Mouse (Mus musculus) adrenal gland, postnatal 0 days (tissue): Measurements from ENCODE around the gene Taco1. TPM values are rescaled to one million over a fixed set of nuclear protein-coding genes. Genes with fewer than 3 reads are reported as not detected.

ENCODE experiments used
- polyA plus RNA-seq: library from polyadenylated mRNA; unstranded; fragments of >200 nt; fragmentation: Nextera tagmentation; extraction: Ambion mirVana; gene quantifications from 2 replicates; pipeline ENCODE4 v1.2.1, GENCODE M21; 2015

The Taco1 gene
- 5.3 and 13.0 TPM in 2 replicates for polyA plus RNA-seq

DNA sequence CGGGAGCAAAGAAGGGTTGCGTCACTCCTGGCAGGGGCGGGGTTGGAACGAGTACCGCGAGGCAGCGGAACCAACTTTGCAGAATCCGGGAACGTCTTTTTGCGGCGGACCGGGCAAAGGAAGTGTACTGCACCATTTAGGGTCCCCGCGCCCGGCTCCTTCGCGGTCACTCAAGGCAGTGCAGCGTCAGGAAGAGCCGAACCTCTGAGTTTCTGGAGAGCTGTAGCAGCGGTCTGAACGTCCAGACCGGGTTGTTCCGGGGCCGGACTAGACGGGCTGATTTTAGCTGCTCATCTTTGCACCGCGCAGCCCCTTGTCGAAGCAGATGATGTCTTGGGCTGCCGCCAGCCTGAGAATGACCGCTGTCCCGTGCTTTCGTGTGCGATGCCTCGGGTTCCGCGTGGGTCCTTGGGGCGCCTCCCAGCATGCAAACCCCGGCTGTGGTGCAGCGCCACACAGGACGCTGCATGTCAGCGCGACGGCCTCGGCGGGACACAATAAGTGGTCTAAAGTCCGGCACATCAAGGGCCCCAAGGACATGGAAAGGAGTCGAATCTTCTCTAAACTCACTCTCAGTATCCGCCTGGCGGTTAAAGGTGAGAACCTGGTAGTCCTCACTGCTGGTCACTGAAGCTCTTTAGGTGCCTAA is at the start of gene Taco1:
TSS of gene Taco1 (plus strand) at position 139 of the 649 bp plus-strand sequence.

DNA sequence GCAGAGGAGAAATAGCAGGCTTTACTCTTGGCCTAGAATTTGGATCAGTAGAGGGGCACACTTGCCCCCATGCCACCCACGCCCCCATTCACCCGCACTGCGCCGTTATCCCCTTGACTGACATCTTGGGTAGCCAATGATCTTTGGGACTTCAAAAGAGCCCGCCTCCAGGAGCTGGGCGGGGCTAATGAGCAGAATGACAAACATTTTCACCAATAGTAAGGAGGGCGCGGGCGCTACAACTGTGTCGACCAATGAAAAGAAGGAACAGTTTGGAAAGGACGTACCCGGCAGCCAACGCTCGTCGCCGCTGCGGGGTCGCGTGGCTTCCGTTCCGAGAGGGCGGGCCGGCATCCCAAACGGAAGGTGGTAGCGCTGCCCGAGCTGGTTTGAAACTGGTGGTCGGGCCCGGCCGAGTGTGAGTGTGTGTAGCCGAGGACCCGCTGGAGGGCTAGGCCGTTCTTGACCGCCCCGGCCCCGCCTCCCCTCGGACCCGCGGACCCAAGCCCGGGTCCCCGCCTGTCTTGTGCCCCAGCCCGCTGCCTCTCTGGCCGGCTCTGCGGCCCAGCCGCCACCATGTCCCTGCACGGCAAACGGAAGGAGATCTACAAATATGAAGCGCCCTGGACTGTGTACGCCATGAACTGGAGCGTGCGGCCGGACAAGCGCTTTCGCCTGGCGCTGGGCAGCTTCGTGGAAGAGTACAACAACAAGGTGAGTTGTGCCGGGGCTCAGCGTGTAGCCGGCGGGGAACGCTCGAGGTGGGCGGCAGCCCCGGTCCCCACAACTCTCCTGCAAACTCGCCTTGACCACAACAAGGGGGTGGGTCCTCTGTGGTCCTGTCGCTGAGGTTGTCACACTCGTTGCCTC is 29.1 kb upstream of the Taco1 start, which contains the start of gene Dcaf7:
TSS of gene Dcaf7 (plus strand) at position 325 of the 870 bp plus-strand sequence.

DNA sequence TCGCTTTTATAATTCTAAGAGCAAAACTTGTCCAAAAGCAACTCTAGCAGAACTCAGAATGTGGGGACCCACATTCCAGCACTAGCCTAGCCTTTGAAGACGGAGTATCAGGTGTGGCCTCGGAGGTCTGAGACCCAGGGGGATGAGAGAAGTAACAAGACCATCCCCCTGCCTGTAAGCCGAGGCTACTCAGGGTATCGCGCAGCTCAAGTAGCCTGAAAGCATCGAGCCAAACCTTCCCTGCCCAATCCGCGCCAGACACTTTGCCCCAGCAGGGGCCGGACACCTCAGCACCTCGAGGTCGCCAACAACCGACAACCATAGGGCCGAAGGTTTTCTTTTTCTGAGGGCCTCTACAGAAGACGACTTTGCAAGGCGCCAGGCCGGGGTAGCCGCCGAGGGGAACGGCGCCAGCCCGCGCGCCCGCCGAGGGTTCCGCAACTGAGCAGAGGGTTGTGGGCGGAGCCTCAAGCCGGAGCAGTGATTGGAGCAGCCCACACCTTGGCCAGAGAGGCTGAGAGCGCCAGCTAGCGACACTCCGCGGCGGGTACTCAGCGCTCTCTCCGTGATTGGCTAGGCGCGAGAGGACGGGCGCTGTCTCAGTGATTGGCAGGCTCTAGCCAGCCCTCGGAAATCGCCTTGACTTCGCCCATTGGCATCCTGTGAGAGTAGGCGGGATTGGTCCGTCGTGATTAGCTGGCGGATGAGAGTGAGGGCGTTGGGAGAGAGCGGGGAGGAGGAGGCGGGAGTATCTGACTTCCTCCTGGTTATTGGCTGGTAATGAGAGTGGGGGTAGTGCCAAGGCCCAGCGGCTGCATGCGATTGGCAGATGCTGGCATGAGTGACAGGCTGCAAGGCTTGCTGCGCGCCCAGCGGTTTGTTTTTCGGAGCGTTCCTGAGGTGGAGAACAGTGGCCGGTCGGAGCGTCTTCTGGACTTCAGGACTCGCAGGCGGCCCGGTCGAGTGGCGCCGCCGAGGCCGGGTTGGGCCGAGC is 18.1 kb downstream of the Taco1 start, which contains the start of gene Map3k3:
TSS of gene Map3k3 (plus strand) at position 906 of the 994 bp plus-strand sequence.

Other genes with a start within 250 kb of the Taco1 start
- gene Cyb561, start 112.7 kb upstream of the Taco1 start, polyA plus RNA-seq = 162 and 188 TPM in 2 replicates
- 4.5 and 4.8 TPM in 2 replicates for gene Ace, start 98.1 kb upstream of the Taco1 start, polyA plus RNA-seq
- gene Ace3, start 71.4 kb upstream of the Taco1 start, polyA plus RNA-seq = not detected in 2 replicates
- gene Kcnh6, start 57.9 kb upstream of the Taco1 start, polyA plus RNA-seq = 0.70 and 2.1 TPM in 2 replicates
- 29.6 and 39.0 TPM in 2 replicates for gene Dcaf7, start 29.2 kb upstream of the Taco1 start, polyA plus RNA-seq
- gene Map3k3, start 18.6 kb downstream of the Taco1 start, polyA plus RNA-seq = 18.2 and 19.0 TPM in 2 replicates
- 0.71 TPM in 1 of 2 replicates, not detected in the other for gene Gm10840, start 94.8 kb downstream of the Taco1 start, polyA plus RNA-seq
- 80.7 and 82.8 TPM in 2 replicates for gene Limd2, start 94.8 kb downstream of the Taco1 start, polyA plus RNA-seq
- gene Strada, start 136.1 kb downstream of the Taco1 start, polyA plus RNA-seq = 11.3 and 16.9 TPM in 2 replicates
- gene Ccdc47, start 150.3 kb downstream of the Taco1 start, polyA plus RNA-seq = 51.4 and 75.4 TPM in 2 replicates
- gene Ddx42, start 150.9 kb downstream of the Taco1 start, polyA plus RNA-seq = 29.6 and 44.6 TPM in 2 replicates
- 22.6 and 41.1 TPM in 2 replicates for gene Ftsj3, start 190.0 kb downstream of the Taco1 start, polyA plus RNA-seq
- 142 and 201 TPM in 2 replicates for gene Psmc5, start 190.1 kb downstream of the Taco1 start, polyA plus RNA-seq
- gene Smarcd2, start 206.9 kb downstream of the Taco1 start, polyA plus RNA-seq = 40.7 and 58.2 TPM in 2 replicates
- 0.12 and 0.32 TPM in 2 replicates for gene Tcam1, start 210.6 kb downstream of the Taco1 start, polyA plus RNA-seq
- not detected in 2 replicates for gene Gh, start 235.8 kb downstream of the Taco1 start, polyA plus RNA-seq
- gene Cd79b, start 248.7 kb downstream of the Taco1 start, polyA plus RNA-seq = 5.9 and 6.6 TPM in 2 replicates